Mouse (Mus musculus) embryonic fibroblast, embryonic 13.5 days (primary cell): Measurements from ENCODE around the gene Crmp1. TPM values are rescaled to one million over a fixed set of nuclear protein-coding genes. Genes with fewer than 3 reads are reported as not detected.

Source experiments
- H3K27ac ChIP-seq: 2 replicates; pipeline ENCODE4 v1.5.1; 2012; ENCODE audit warnings: low read length, control low read depth, inconsistent platforms; ENCODE audit not compliant: insufficient read depth
- H3K4me1 ChIP-seq: 2 replicates; pipeline ENCODE4 v1.6.1; 2011; ENCODE audit warnings: low read length; ENCODE audit not compliant: control insufficient read depth, insufficient read depth
- H3K4me3 ChIP-seq: 2 replicates; pipeline ENCODE4 v1.5.1; 2011; ENCODE audit warnings: mild to moderate bottlenecking, control low read depth, low read length; ENCODE audit not compliant: insufficient read depth
- CTCF ChIP-seq: IDR thresholded peaks from 2 replicates; pipeline ENCODE4 v1.5.1; 2011; ENCODE audit warnings: mild to moderate bottlenecking, control low read depth, low read length, moderate library complexity, borderline replicate concordance; ENCODE audit not compliant: insufficient read depth
- POLR2A ChIP-seq: IDR thresholded peaks from 2 replicates; pipeline ENCODE4 v1.6.1; 2011; ENCODE audit warnings: low read depth, mild to moderate bottlenecking, control low read depth, low read length, moderate library complexity
- polyA plus RNA-seq: library from polyadenylated mRNA; stranded (reverse); fragments of >200 nt; gene quantifications from 2 replicates; pipeline ENCODE4 v1.2.4, GENCODE M21; 2011; ENCODE audit warnings: low read depth; ENCODE audit not compliant: missing spikeins, insufficient read length

Gene Crmp1
- polyA plus RNA-seq, 1 experiment = 7.5 TPM

DNA sequence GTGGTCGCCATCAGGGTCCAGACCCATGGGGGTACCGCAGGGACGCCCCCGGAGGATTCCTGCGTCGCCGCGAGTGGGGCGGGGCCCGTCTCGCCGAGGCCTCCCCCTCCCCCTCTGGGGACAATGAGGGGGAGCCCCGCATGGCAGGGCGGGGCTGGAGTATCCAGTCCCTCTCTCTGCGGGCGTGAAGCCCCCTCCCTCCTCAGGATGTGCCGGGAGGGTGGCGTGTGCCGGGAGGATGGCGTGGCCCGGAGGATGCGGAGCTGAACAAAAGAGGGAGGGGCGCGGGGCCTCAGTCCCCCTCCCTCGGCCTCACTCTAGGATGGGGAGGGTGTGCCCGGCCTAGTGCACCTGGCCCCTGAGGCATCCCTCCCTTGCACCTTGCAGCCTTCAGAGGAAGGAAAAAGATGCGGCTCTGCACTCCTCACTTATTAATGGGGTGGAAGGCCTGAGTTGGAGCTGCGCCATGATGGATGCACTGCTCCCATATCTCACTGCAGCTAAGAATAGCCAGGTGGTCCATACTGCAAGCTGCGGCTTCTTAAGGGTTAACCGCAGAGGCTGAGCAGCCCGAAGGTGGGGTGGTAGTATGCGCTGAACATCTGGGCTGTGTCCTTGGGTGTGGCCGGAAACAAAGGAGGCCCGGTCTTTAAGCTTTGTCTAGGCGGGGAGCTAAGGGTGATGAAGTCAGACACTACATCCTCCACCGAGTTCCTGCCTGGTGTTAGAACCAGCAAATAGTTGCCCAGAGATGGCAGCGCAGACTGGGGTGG is 4.6 kb downstream of the Crmp1 start:
- H3K27ac ChIP-seq = no peak overlapping the region
- H3K4me3 ChIP-seq = peak overlapping the region; percentile 65
- TF ChIP-seq CTCF = no peak
- no peak for TF ChIP-seq POLR2A
- H3K4me1 ChIP-seq = 0 out of 2 replicates have a peak, but pooled peaks cover 2% of the 10 kb centered on the region

DNA sequence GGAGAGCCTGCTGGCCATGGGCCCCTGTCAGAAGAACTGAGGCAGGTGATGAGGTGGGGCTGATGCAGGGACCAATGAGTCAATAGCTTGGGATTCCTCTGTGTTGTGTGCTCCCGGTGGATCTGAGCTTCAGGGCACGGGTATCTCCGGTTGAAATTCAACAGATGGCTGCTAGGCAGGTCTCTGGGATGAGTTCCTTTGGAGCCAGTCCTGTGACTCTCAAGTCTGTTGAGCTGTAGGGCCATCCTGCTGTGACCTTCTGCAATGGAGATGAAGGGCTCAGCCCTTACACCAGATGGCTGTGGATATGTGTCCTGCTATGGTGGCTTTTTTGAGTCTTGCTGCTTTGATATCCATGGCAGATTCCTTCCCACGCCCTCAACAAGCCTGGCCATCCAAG is 5.7 kb downstream of the Crmp1 start:
- TF ChIP-seq POLR2A (no peak), CTCF (no peak)
- H3K4me3 ChIP-seq = no peak overlapping the region
- H3K4me1 ChIP-seq = 0 out of 2 replicates have a peak, but pooled peaks cover 2% of the 10 kb centered on the region
- no peak overlapping the region for H3K27ac ChIP-seq

- Histone ChIP-seq H3K27ac (no peak overlapping the region), H3K4me1 (0 out of 2 replicates have a peak, but pooled peaks cover 2% of the 10 kb centered on the region), H3K4me3 (no peak overlapping the region)
- no peak for TF ChIP-seq CTCF
- no peak for TF ChIP-seq POLR2A
Observed at GRCm38 (mm10) chr5:37248870-37249269, 7.1 kb downstream of the Crmp1 start.

DNA sequence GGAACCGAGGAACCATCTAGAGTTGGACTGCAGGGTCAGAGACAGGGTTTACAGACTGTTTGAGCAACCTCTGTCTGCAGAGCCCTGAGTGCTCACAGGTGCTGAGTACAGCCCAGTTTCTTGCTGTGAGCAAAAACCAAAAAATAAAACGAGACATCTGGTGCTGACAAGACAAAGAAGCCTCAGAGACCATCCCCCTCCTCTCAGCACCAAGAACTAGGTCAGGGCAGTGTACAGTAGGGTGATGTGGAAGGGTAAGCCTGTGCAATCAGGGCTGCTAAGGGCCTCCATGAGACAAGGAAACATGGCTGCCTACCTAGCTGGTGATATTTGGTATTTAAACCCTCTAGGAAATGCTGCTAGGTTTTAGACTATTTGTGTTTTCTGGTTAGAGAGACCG is 9.9 kb downstream of the Crmp1 start:
- H3K4me1 ChIP-seq = no peaks in the 10 kb centered on the region
- no peak for TF ChIP-seq POLR2A
- no peak for TF ChIP-seq CTCF
- H3K4me3 ChIP-seq = no peak overlapping the region
- no peak overlapping the region for H3K27ac ChIP-seq

- Histone ChIP-seq H3K4me3 (no peak overlapping the region), H3K4me1 (no peaks in the 10 kb centered on the region), H3K27ac (no peak overlapping the region)
- TF ChIP-seq POLR2A (no peak), CTCF (no peak)
Observed at GRCm38 (mm10) chr5:37252101-37252804, 10.5 kb downstream of the Crmp1 start.

- TF ChIP-seq CTCF (no peak), POLR2A (no peak)
- Histone ChIP-seq H3K4me1 (no peaks in the 10 kb centered on the region), H3K4me3 (no peak overlapping the region), H3K27ac (no peak overlapping the region)
Observed at GRCm38 (mm10) chr5:37254523-37254922, 12.8 kb downstream of the Crmp1 start.

DNA sequence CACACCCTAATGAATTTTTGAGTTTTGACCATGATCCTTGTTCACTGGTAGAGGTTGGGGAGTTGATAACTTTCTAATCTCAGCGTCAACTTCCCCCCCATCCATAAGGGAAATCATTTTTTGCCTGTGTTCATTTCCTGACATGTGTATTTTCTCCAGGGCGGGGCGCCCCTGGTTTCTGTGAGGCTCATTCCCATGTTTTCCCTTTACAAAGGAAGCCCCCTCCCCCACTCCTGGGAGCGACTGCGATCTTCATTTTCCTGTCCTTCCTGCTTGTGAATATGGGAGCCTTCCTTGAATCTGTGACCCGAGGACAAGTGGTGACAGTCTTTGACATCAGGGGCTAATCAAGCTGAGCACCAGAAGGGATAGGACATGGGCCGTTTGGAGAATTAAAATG is 15.1 kb downstream of the Crmp1 start:
- Histone ChIP-seq H3K27ac (no peak overlapping the region), H3K4me3 (no peak overlapping the region), H3K4me1 (no peaks in the 10 kb centered on the region)
- TF ChIP-seq CTCF (no peak), POLR2A (no peak)

DNA sequence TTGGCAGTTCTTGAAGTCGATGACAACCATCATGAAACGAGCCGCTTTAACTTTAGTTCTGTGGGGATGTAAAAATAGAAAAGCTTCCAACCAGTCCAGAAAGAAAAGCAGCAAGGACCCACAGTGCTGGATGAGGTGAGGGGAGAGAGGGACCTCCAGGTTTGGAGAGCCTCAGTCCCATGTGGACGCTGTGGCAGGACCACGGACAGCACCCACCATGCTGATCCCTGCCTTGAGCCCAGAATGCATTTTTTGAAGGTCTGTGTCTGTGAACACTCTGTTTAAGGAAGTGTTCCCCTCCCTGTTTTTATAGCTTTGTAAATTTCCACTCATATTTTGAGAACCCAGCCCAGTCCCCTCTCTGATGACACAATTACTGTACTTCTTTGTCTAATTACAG is 15.5 kb downstream of the Crmp1 start:
- no peak overlapping the region for H3K4me3 ChIP-seq
- no peak overlapping the region for H3K27ac ChIP-seq
- no peaks in the 10 kb centered on the region for H3K4me1 ChIP-seq
- TF ChIP-seq POLR2A (no peak), CTCF (no peak)

- no peak for TF ChIP-seq POLR2A
- no peak for TF ChIP-seq CTCF
- Histone ChIP-seq H3K4me1 (0 out of 2 replicates have a peak, but pooled peaks cover 3% of the 10 kb centered on the region), H3K27ac (no peak overlapping the region), H3K4me3 (no peak overlapping the region)
Observed at GRCm38 (mm10) chr5:37261734-37262133, 20.0 kb downstream of the Crmp1 start.

- Histone ChIP-seq H3K4me1 (0 out of 2 replicates have a peak, but pooled peaks cover 3% of the 10 kb centered on the region), H3K27ac (no peak overlapping the region), H3K4me3 (no peak overlapping the region)
- TF ChIP-seq POLR2A (no peak), CTCF (no peak)
Observed at GRCm38 (mm10) chr5:37263816-37264215, 22.1 kb downstream of the Crmp1 start.
